Mouse (Mus musculus) ES-E14 (cell line): ENCODE results near the gene Trub1.

Source experiments
- CHD2 ChIP-seq: IDR thresholded peaks from 2 replicates; pipeline ENCODE4 v1.6.1; 2014; ENCODE audit warnings: mild to moderate bottlenecking, low read depth, low read length, inconsistent platforms
- ZNF384 ChIP-seq: IDR thresholded peaks from 2 replicates; pipeline ENCODE4 v1.6.1; 2012; ENCODE audit warnings: low read depth, low read length, inconsistent platforms

- TF ChIP-seq ZNF384: no peak
- TF ChIP-seq CHD2: no peak
These were observed 58.1 kb downstream of the Trub1 start for GRCm38 (mm10) chr19:57510836-57511235.
